Mouse (Mus musculus) erythroblast, embryonic 14.5 days (primary cell): ENCODE results near the gene Nol10. TPM values are rescaled to one million over a fixed set of nuclear protein-coding genes. Genes with fewer than 3 reads are reported as not detected.

Source experiments
- H3K27me3 ChIP-seq: 2 replicates; pipeline ENCODE4 v1.6.1; 2012; ENCODE audit warnings: inconsistent platforms; ENCODE audit not compliant: control insufficient read depth
- H3K36me3 ChIP-seq: 2 replicates; pipeline ENCODE4 v1.6.1; 2012; ENCODE audit warnings: mild to moderate bottlenecking, inconsistent platforms; ENCODE audit not compliant: control insufficient read depth
- H3K4me1 ChIP-seq: 2 replicates; pipeline ENCODE4 v1.6.1; 2012; ENCODE audit warnings: inconsistent platforms; ENCODE audit not compliant: control insufficient read depth
- H3K4me3 ChIP-seq: replicated peaks from 2 replicates; pipeline ENCODE3; 2012; ENCODE audit warnings: moderate library complexity, mild to moderate bottlenecking, inconsistent platforms
- H3K9me3 ChIP-seq: 2 replicates; pipeline ENCODE4 v1.6.1; 2012; ENCODE audit warnings: low read length, inconsistent platforms, mixed read lengths; ENCODE audit not compliant: control insufficient read depth
- GATA1 ChIP-seq: IDR thresholded peaks from 2 replicates; pipeline ENCODE4 v1.6.1; 2012; ENCODE audit warnings: low read length, inconsistent platforms, mixed read lengths
- TAL1 ChIP-seq: IDR thresholded peaks from 3 replicates; pipeline ENCODE4 v1.6.1; 2012; ENCODE audit warnings: low read length, inconsistent platforms, mixed read lengths
- polyA plus RNA-seq: library from polyadenylated mRNA; stranded (reverse); fragments of >175 nt; gene quantifications from 2 replicates; pipeline ENCODE4 v1.2.3, GENCODE M21; 2012

Gene Nol10
- polyA plus RNA-seq, 1 experiment, result 0.21 TPM

DNA sequence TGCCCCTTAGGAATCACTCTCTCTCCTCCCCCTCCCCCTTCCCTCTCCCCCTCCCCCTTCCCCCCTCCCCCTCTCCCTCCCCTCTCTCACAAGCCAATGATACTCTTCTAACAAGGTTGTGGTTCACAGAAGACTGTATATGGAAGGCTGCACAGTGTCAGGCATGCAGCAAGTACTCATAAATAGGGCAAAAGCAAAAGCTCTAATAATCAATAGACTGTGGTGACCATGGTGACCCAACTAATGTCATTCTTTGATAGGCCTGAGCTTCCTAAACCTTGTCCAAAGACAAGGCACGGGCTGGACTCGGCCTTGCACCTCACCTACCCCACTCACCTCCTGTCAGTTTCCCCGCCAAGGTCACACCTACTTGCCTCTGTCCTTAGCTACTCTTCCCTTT lies 125.6 kb downstream of the Nol10 start:
- H3K36me3 ChIP-seq, result no peaks in the 10 kb centered on the region
- H3K4me3 ChIP-seq, result no peak overlapping the region
- H3K27me3 ChIP-seq, result peaks cover 35% of the 10 kb centered on the region
- H3K4me1 ChIP-seq, result no peaks in the 10 kb centered on the region; the same call in 1 of the 2 replicates
- TF ChIP-seq TAL1 (no peak), GATA1 (no peak)
- no peaks in the 10 kb centered on the region for H3K9me3 ChIP-seq

DNA sequence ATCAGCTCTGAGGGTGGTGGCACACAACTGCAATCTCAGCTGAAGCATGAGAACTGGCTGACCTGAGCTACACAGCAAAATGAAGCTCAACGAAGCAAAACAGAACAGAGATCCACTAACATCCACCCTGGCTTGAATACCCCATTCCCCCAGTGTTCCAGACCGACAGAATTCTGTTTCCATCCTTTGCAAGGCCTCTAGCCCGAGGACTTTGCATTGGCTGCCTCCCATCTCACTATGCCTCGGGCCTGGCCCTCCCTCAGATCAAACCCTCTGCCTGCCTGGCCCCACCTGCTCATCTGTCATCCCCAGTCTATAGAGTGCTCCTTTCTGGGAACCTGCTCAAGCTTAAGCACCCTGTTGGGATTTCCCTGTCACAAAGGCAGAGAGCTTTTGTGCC lies 126.4 kb downstream of the Nol10 start:
- H3K27me3 ChIP-seq, result peaks cover 31% of the 10 kb centered on the region
- H3K9me3 ChIP-seq, result no peaks in the 10 kb centered on the region
- H3K36me3 ChIP-seq, result no peaks in the 10 kb centered on the region
- TF ChIP-seq GATA1, result no peak
- no peak for TF ChIP-seq TAL1
- no peak overlapping the region for H3K4me3 ChIP-seq
- H3K4me1 ChIP-seq, result no peaks in the 10 kb centered on the region; the same call in 1 of the 2 replicates

DNA sequence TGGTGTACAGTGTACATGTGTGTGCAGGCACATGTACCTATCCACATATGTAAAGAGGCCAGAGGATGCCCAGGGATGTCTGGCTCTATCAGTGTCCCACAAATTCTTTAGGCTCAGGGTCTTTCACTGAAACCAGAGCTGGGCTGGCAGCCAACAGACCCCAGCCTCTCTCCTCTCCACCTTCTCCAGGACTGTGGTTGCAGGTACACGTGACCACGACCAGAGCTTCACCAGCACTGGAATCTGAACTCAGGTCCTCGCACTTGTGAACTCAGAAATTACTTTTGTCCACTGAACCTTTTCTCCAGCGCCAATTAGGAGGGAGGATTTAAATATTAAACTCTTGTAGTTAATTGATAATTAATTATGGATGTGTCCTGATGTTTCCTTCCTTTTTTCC lies 126.9 kb downstream of the Nol10 start:
- no peaks in the 10 kb centered on the region for H3K9me3 ChIP-seq
- no peak overlapping the region for H3K4me3 ChIP-seq
- H3K36me3 ChIP-seq, result no peaks in the 10 kb centered on the region
- no peaks in the 10 kb centered on the region for H3K4me1 ChIP-seq
- no peak for TF ChIP-seq GATA1
- no peak for TF ChIP-seq TAL1
- peaks cover 27% of the 10 kb centered on the region for H3K27me3 ChIP-seq

DNA sequence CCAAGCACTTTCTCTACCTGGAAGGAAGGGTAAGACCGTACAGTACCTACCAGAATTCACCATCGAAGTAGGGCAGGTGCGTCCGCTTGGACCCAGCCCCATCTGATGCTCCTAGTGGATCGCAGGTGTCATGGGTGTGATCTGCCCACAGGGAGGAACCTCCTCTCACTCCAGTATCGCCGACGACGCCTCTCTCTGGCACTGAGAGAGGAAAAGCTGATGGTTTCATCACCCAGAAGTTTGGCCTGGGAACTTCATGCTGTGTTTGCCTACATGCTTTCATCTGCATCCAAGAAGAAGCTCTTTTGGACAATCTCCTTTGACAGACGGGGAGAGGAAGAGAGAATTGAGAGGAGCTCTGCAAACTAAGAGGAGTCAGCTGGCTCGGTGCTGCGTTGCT lies 129.9 kb downstream of the Nol10 start:
- H3K9me3 ChIP-seq, result no peaks in the 10 kb centered on the region
- peaks cover 25% of the 10 kb centered on the region for H3K27me3 ChIP-seq
- no peaks in the 10 kb centered on the region; the same call in 1 of the 2 replicates for H3K4me1 ChIP-seq
- no peak overlapping the region for H3K4me3 ChIP-seq
- TF ChIP-seq TAL1, result no peak
- TF ChIP-seq GATA1, result no peak
- no peaks in the 10 kb centered on the region for H3K36me3 ChIP-seq

DNA sequence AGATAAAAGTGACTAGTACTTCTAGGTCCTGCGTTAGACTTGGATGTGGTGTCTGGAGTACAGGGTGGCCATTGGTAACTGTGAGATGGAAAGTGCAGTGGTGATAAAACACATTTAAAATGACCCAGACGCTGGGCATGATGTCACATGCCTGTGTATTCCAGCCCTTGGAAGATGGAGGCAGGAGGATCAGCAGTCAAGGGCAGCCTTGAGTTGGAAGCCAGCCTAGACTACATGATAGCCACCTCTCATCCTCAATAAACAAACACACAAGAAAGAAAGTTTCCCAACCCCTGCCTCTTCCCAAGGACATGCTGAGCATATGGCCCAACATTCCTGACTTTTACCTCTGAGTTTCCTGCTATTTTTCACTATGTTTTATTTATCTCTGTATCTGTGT lies 130.6 kb downstream of the Nol10 start:
- Histone ChIP-seq H3K4me1 (no peaks in the 10 kb centered on the region; the same call in 1 of the 2 replicates), H3K27me3 (peaks cover 22% of the 10 kb centered on the region), H3K36me3 (no peaks in the 10 kb centered on the region), H3K9me3 (no peaks in the 10 kb centered on the region), H3K4me3 (no peak overlapping the region)
- no peak for TF ChIP-seq GATA1
- TF ChIP-seq TAL1, result no peak

Other genes starting within 250 kb of the Nol10 start
- 0.01 TPM in 1 of 2 replicates, not detected in the other for gene Kcnf1, start 171.6 kb upstream of the Nol10 start, polyA plus RNA-seq
- gene Pdia6, start 81.9 kb upstream of the Nol10 start, polyA plus RNA-seq, result 0.58 and 0.90 TPM in 2 replicates
- gene Atp6v1c2, start 19.1 kb upstream of the Nol10 start, polyA plus RNA-seq, result not detected in 2 replicates
- 36.4 and 44.9 TPM in 2 replicates for gene Odc1, start 196.3 kb downstream of the Nol10 start, polyA plus RNA-seq